Mouse (Mus musculus): ENCODE measurements around the gene Pex1. TPM values are rescaled to one million over a fixed set of nuclear protein-coding genes. Genes with fewer than 3 reads are reported as not detected.

Gene Pex1
- polyA plus RNA-seq, 1 experiment from 2014 or later, result 13.6 TPM

- H3K27me3 ChIP-seq (ENCODE audit: control insufficient read depth, insufficient read depth, low read length), result no peaks in the 10 kb centered on the region
- ATAC-seq (ENCODE audit: low FRiP score) (no peak), DNase-seq (ENCODE audit: low spot score, missing footprints) (peak; percentile 78)
- peaks cover 2% of the 10 kb centered on the region; the same call in 1 of the 2 replicates for H3K36me3 ChIP-seq (ENCODE audit: control insufficient read depth, insufficient read depth, low read length)
- no peak overlapping the region for H3K9ac ChIP-seq (ENCODE audit: low read length)
- 66% methylated on average over 16 of the region's 16 CpGs for WGBS
- no peaks in the 10 kb centered on the region for H3K9me3 ChIP-seq (ENCODE audit: control insufficient read depth, low read length)
- H3K27ac ChIP-seq (ENCODE audit: low read depth, low read length), result no peak overlapping the region
- H3K4me2 ChIP-seq, result no peak overlapping the region
- H3K4me1 ChIP-seq (ENCODE audit: control insufficient read depth, insufficient read depth, low read length), result no peaks in the 10 kb centered on the region
- no peak overlapping the region for H3K4me3 ChIP-seq (ENCODE audit: low read depth, low read length)
These were observed 35.8 kb downstream of the Pex1 start for GRCm38 (mm10) chr5:3631512-3632271.

GRCm38 (mm10) chr5:3632285-3632684 is 36.4 kb downstream of the Pex1 start:
- Histone ChIP-seq H3K4me1 (ENCODE audit: control insufficient read depth, insufficient read depth, low read length) (no peaks in the 10 kb centered on the region), H3K4me3 (ENCODE audit: low read depth, low read length) (no peak overlapping the region), H3K36me3 (ENCODE audit: control insufficient read depth, insufficient read depth, low read length) (peaks cover 2% of the 10 kb centered on the region; the same call in 1 of the 2 replicates), H3K27me3 (ENCODE audit: control insufficient read depth, insufficient read depth, low read length) (no peaks in the 10 kb centered on the region), H3K4me2 (no peak overlapping the region), H3K9me3 (ENCODE audit: control insufficient read depth, low read length) (no peaks in the 10 kb centered on the region), H3K27ac (ENCODE audit: low read depth, low read length) (no peak overlapping the region), H3K9ac (ENCODE audit: low read length) (no peak overlapping the region)
- DNase-seq (ENCODE audit: low spot score, missing footprints), result peak; percentile 21
- no peak for ATAC-seq (ENCODE audit: low FRiP score)
- 88% methylated on average over 5 of the region's 5 CpGs for WGBS

GRCm38 (mm10) chr5:3633315-3633714 is 37.4 kb downstream of the Pex1 start:
- Histone ChIP-seq H3K27me3 (ENCODE audit: control insufficient read depth, insufficient read depth, low read length) (no peaks in the 10 kb centered on the region), H3K4me2 (no peak overlapping the region), H3K4me3 (ENCODE audit: low read depth, low read length) (no peak overlapping the region), H3K27ac (ENCODE audit: low read depth, low read length) (no peak overlapping the region), H3K9me3 (ENCODE audit: control insufficient read depth, low read length) (no peaks in the 10 kb centered on the region), H3K4me1 (ENCODE audit: control insufficient read depth, insufficient read depth, low read length) (no peaks in the 10 kb centered on the region), H3K36me3 (ENCODE audit: control insufficient read depth, insufficient read depth, low read length) (peaks cover 2% of the 10 kb centered on the region; the same call in 1 of the 2 replicates), H3K9ac (ENCODE audit: low read length) (no peak overlapping the region)
- WGBS, result 96% methylated on average over 13 of the region's 13 CpGs
- DNase-seq (ENCODE audit: low spot score, missing footprints) (peak; percentile 69), ATAC-seq (ENCODE audit: low FRiP score) (no peak)

- no peak overlapping the region for H3K4me3 ChIP-seq (ENCODE audit: low read depth, low read length)
- DNase-seq (ENCODE audit: low spot score, missing footprints) (peak; percentile 83), ATAC-seq (ENCODE audit: low FRiP score) (no peak)
- H3K9ac ChIP-seq (ENCODE audit: low read length), result no peak overlapping the region
- 77% methylated on average over 4 of the region's 4 CpGs for WGBS
- peaks cover 2% of the 10 kb centered on the region; the same call in 1 of the 2 replicates for H3K36me3 ChIP-seq (ENCODE audit: control insufficient read depth, insufficient read depth, low read length)
- H3K9me3 ChIP-seq (ENCODE audit: control insufficient read depth, low read length), result no peaks in the 10 kb centered on the region
- no peaks in the 10 kb centered on the region for H3K4me1 ChIP-seq (ENCODE audit: control insufficient read depth, insufficient read depth, low read length)
- no peak overlapping the region for H3K4me2 ChIP-seq
- H3K27me3 ChIP-seq (ENCODE audit: control insufficient read depth, insufficient read depth, low read length), result no peaks in the 10 kb centered on the region
- no peak overlapping the region for H3K27ac ChIP-seq (ENCODE audit: low read depth, low read length)
These were observed 38.1 kb downstream of the Pex1 start for GRCm38 (mm10) chr5:3633951-3634350.

- Histone ChIP-seq H3K36me3 (ENCODE audit: control insufficient read depth, insufficient read depth, low read length) (peaks cover 2% of the 10 kb centered on the region; the same call in 1 of the 2 replicates), H3K9me3 (ENCODE audit: control insufficient read depth, low read length) (no peaks in the 10 kb centered on the region), H3K27ac (ENCODE audit: low read depth, low read length) (no peak overlapping the region), H3K27me3 (ENCODE audit: control insufficient read depth, insufficient read depth, low read length) (no peaks in the 10 kb centered on the region), H3K4me3 (ENCODE audit: low read depth, low read length) (no peak overlapping the region), H3K4me1 (ENCODE audit: control insufficient read depth, insufficient read depth, low read length) (no peaks in the 10 kb centered on the region), H3K9ac (ENCODE audit: low read length) (no peak overlapping the region), H3K4me2 (no peak overlapping the region)
- WGBS, result 88% methylated on average over 8 of the region's 8 CpGs
- ATAC-seq (ENCODE audit: low FRiP score) (no peak), DNase-seq (ENCODE audit: low spot score, missing footprints) (peak; percentile 76)
These were observed 39.4 kb downstream of the Pex1 start for GRCm38 (mm10) chr5:3635286-3635685.

GRCm38 (mm10) chr5:3644621-3645020 is 48.8 kb downstream of the Pex1 start:
- H3K27me3 ChIP-seq (ENCODE audit: control insufficient read depth, insufficient read depth, low read length), result no peaks in the 10 kb centered on the region
- H3K36me3 ChIP-seq (ENCODE audit: control insufficient read depth, insufficient read depth, low read length), result 0 out of 2 replicates have a peak, but pooled peaks cover 8% of the 10 kb centered on the region
- H3K4me3 ChIP-seq (ENCODE audit: low read depth, low read length), result no peak overlapping the region
- no peak overlapping the region for H3K4me2 ChIP-seq
- H3K27ac ChIP-seq (ENCODE audit: low read depth, low read length), result no peak overlapping the region
- no peak for ATAC-seq (ENCODE audit: low FRiP score)
- peak; percentile 76 for DNase-seq (ENCODE audit: low spot score, missing footprints)
- H3K9me3 ChIP-seq (ENCODE audit: control insufficient read depth, low read length), result no peaks in the 10 kb centered on the region
- 94% methylated on average over 6 of the region's 6 CpGs for WGBS
- H3K4me1 ChIP-seq (ENCODE audit: control insufficient read depth, insufficient read depth, low read length), result no peaks in the 10 kb centered on the region; the same call in 1 of the 2 replicates
- H3K9ac ChIP-seq (ENCODE audit: low read length), result no peak overlapping the region

- WGBS, result 93% methylated on average over 6 of the region's 6 CpGs
- no peak overlapping the region for H3K9ac ChIP-seq (ENCODE audit: low read length)
- ATAC-seq (ENCODE audit: low FRiP score) (no peak), DNase-seq (ENCODE audit: low spot score, missing footprints) (peak; percentile 57)
- H3K9me3 ChIP-seq (ENCODE audit: control insufficient read depth, low read length), result no peaks in the 10 kb centered on the region
- H3K27me3 ChIP-seq (ENCODE audit: control insufficient read depth, insufficient read depth, low read length), result no peaks in the 10 kb centered on the region
- no peak overlapping the region for H3K4me3 ChIP-seq (ENCODE audit: low read depth, low read length)
- 0 out of 2 replicates have a peak, but pooled peaks cover 8% of the 10 kb centered on the region for H3K36me3 ChIP-seq (ENCODE audit: control insufficient read depth, insufficient read depth, low read length)
- no peak overlapping the region for H3K27ac ChIP-seq (ENCODE audit: low read depth, low read length)
- H3K4me2 ChIP-seq, result no peak overlapping the region
- no peaks in the 10 kb centered on the region; the same call in 1 of the 2 replicates for H3K4me1 ChIP-seq (ENCODE audit: control insufficient read depth, insufficient read depth, low read length)
These were observed 49.5 kb downstream of the Pex1 start for GRCm38 (mm10) chr5:3645326-3645725.

- H3K4me3 ChIP-seq (ENCODE audit: low read depth, low read length), result peak overlapping the region; percentile 94
- no peaks in the 10 kb centered on the region for H3K9me3 ChIP-seq (ENCODE audit: control insufficient read depth, low read length)
- peak overlapping the region; percentile 93; the same call in 1 of the 2 replicates for H3K9ac ChIP-seq (ENCODE audit: low read length)
- H3K27ac ChIP-seq (ENCODE audit: low read depth, low read length), result no peak overlapping the region
- H3K36me3 ChIP-seq (ENCODE audit: control insufficient read depth, insufficient read depth, low read length), result 0 out of 2 replicates have a peak, but pooled peaks cover 8% of the 10 kb centered on the region
- DNase-seq (ENCODE audit: low spot score, missing footprints), result peak; percentile 86
- H3K4me2 ChIP-seq, result peak overlapping the region; percentile 37
- ATAC-seq (ENCODE audit: low FRiP score), result no peak
- no peaks in the 10 kb centered on the region; the same call in 1 of the 2 replicates for H3K4me1 ChIP-seq (ENCODE audit: control insufficient read depth, insufficient read depth, low read length)
- 33% methylated on average over 6 of the region's 6 CpGs for WGBS
- H3K27me3 ChIP-seq (ENCODE audit: control insufficient read depth, insufficient read depth, low read length), result no peaks in the 10 kb centered on the region
These were observed 50.7 kb downstream of the Pex1 start for GRCm38 (mm10) chr5:3646539-3646938.

GRCm38 (mm10) chr5:3646991-3647707 is 51.3 kb downstream of the Pex1 start:
- H3K9me3 ChIP-seq (ENCODE audit: control insufficient read depth, low read length), result no peaks in the 10 kb centered on the region
- under 1% methylated on average over 53 of the region's 60 CpGs for WGBS
- peak; percentile 97 for DNase-seq (ENCODE audit: low spot score, missing footprints)
- H3K4me3 ChIP-seq (ENCODE audit: low read depth, low read length), result peak overlapping the region; percentile 94
- H3K4me2 ChIP-seq, result peak overlapping the region; percentile 37
- peak overlapping the region; percentile 81 for H3K27ac ChIP-seq (ENCODE audit: low read depth, low read length)
- no peaks in the 10 kb centered on the region; the same call in 1 of the 2 replicates for H3K4me1 ChIP-seq (ENCODE audit: control insufficient read depth, insufficient read depth, low read length)
- H3K36me3 ChIP-seq (ENCODE audit: control insufficient read depth, insufficient read depth, low read length), result 0 out of 2 replicates have a peak, but pooled peaks cover 3% of the 10 kb centered on the region
- peak overlapping the region; percentile 93 for H3K9ac ChIP-seq (ENCODE audit: low read length)
- no peaks in the 10 kb centered on the region for H3K27me3 ChIP-seq (ENCODE audit: control insufficient read depth, insufficient read depth, low read length)
- peak; percentile 45 for ATAC-seq (ENCODE audit: low FRiP score)
